Mouse (Mus musculus): ENCODE measurements at regions not wholly inside any gene's neighbourhood (a gene's known extent, or its start where the extent isn't known, plus 50 kb on each side); places are given as distances from the start of the nearest gene placed in this dataset.

- peak in 1 of 2 experiments; percentile 1 for DNase-seq
Measured at GRCm38 (mm10) chrX:23556271-23556670, 136.6 kb upstream of the Wdr44 start.

DNA sequence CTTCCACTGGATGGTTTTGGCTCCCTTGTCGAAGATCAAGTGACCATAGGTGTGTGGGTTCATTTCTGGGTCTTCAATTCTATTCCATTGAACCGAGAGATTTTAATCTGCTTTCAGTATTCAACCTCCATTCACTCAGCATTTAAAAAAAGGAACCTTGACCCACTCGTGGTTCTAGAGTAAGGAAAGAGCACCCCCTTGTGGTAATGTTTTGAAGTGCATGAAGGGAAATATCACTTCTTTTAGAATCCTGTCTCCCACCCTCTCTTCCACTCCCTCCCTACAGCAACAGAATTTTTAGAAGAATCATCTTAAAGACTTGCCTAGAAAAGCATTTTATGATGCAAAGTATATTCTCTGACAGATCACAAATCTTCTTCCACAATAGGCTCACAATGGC, 127.3 kb upstream of the Wdr44 start:
- peak in 1 of 2 experiments; percentile 39 for DNase-seq
